Mouse (Mus musculus) gastrocnemius, postnatal 36 days (tissue): ENCODE results near the gene Ifi27l2b. TPM values are rescaled to one million over a fixed set of nuclear protein-coding genes. Genes with fewer than 3 reads are reported as not detected.

Experiments used
- DNase-seq, 2 experiments: peaks; one replicate each; pipeline ENCODE4 v3.0.0; 2022
- intact Hi-C: fragments of 180-260 bp; cut with DNase I; formaldehyde crosslinking; loops from one replicate; pipeline ENCODE4 v1.15.1; 2025
- total RNA-seq, 2 experiments: library from RNA; stranded (reverse); gene quantifications; 2 replicates each; pipeline ENCODE4 v1.2.3; 2021

Ifi27l2b gene
- total RNA-seq, 2 experiments from 2014 or later = not detected

GRCm38 (mm10) chr12:103443524-103443923, 13.5 kb downstream of the Ifi27l2b start, which contains the start of gene Ifi27l2a:
Gene Ifi27l2a, minus strand, starts transcription at chr12:103443680.
- intact Hi-C loops = no loop called here
- no peak for DNase-seq

- intact Hi-C loops = no loop called here
- DNase-seq = no peak
Measured at GRCm38 (mm10) chr12:103437601-103438000, 19.4 kb downstream of the Ifi27l2b start.

GRCm38 (mm10) chr12:103434861-103435260, 22.2 kb downstream of the Ifi27l2b start:
- DNase-seq = no peak
- intact Hi-C loops = no loop called here

GRCm38 (mm10) chr12:103433986-103434731, 22.9 kb downstream of the Ifi27l2b start, which contains the start of gene Ifi27:
Gene Ifi27, plus strand, starts transcription at chr12:103434211.
- intact Hi-C loops = no loop called here
- peak in 1 of 2 experiments; percentile 58 for DNase-seq

- no peak for DNase-seq
- intact Hi-C loops = no loop called here
Measured at GRCm38 (mm10) chr12:103433430-103433829, 23.6 kb downstream of the Ifi27l2b start.

GRCm38 (mm10) chr12:103426710-103427109, 30.3 kb downstream of the Ifi27l2b start:
- intact Hi-C loops = loop anchor here (1.0 to 10.0 kb wide), 2 partner anchors 66 to 218 kb away; no protein-coding TSS in a partner anchor

GRCm38 (mm10) chr12:103425729-103426470, 31.1 kb downstream of the Ifi27l2b start, which contains the start of gene Ddx24:
Gene Ddx24, minus strand, starts transcription at chr12:103425830.
- intact Hi-C loops = loop anchor here (1.0 to 10.0 kb wide), 2 partner anchors 66 to 219 kb away; no protein-coding TSS in a partner anchor
- DNase-seq = peak; percentile 96 to 97

More at GRCm38 (mm10) chr12:103426710-103427109, 30.3 kb downstream of the Ifi27l2b start:
- DNase-seq = no peak

- intact Hi-C loops = loop anchor here (10.0 kb wide), 1 partner anchor 220 kb away; no protein-coding TSS in a partner anchor
- DNase-seq = no peak
Measured at GRCm38 (mm10) chr12:103425016-103425728, 31.9 kb downstream of the Ifi27l2b start.

- DNase-seq = no peak
- intact Hi-C loops = no loop called here
Measured at GRCm38 (mm10) chr12:103408144-103408543, 48.9 kb downstream of the Ifi27l2b start.

GRCm38 (mm10) chr12:103407720-103408119, 49.3 kb downstream of the Ifi27l2b start, which contains the start of gene 9330161L09Rik:
Gene 9330161L09Rik, minus strand, starts transcription at chr12:103407820.
- intact Hi-C loops = no loop called here
- no peak for DNase-seq

GRCm38 (mm10) chr12:103404131-103404530, 52.9 kb downstream of the Ifi27l2b start:
- intact Hi-C loops = no loop called here

More at GRCm38 (mm10) chr12:103404131-103404530, 52.9 kb downstream of the Ifi27l2b start:
- DNase-seq = no peak

Other genes starting within 250 kb of the Ifi27l2b start
- gene Prima1, start 215.1 kb downstream of the Ifi27l2b start, total RNA-seq = 10 to 100 TPM; 19.0 to 37.2 TPM
- gene Fam181a, start 146.2 kb downstream of the Ifi27l2b start, total RNA-seq = not detected
- gene Asb2, start 101.2 kb downstream of the Ifi27l2b start, total RNA-seq = 100 to 1,000 TPM; 344 to 526 TPM
- 1 to 10 TPM; 1.8 to 4.5 TPM for gene Otub2, start 68.5 kb downstream of the Ifi27l2b start, total RNA-seq
- gene 9330161L09Rik, start 49.4 kb downstream of the Ifi27l2b start, total RNA-seq = under 1 TPM in 1 of 2 experiments, not detected in 1; 0.71 TPM
- gene Ddx24, start 31.4 kb downstream of the Ifi27l2b start, total RNA-seq = 10 to 100 TPM; 51.2 to 66.7 TPM
- 10 to 100 TPM; 48.9 to 70.6 TPM for gene Ifi27, start 23.0 kb downstream of the Ifi27l2b start, total RNA-seq
- gene Ifi27l2a, start 13.5 kb downstream of the Ifi27l2b start, total RNA-seq = 10 to 100 TPM in 1 of 2 experiments, 1 to 10 TPM in 1; 7.6 to 33.2 TPM
- under 1 TPM; 0.15 to 0.25 TPM for gene Ppp4r4, start 75.1 kb upstream of the Ifi27l2b start, total RNA-seq
- not detected for gene Serpina10, start 174.2 kb upstream of the Ifi27l2b start, total RNA-seq
- not detected for gene Serpina6, start 200.0 kb upstream of the Ifi27l2b start, total RNA-seq
- gene Serpina16, start 218.9 kb upstream of the Ifi27l2b start, total RNA-seq = not detected
- not detected for gene Serpina1f, start 238.3 kb upstream of the Ifi27l2b start, total RNA-seq